In genomic region chr4:43974914-43975616, GRCm38 (mm10) we compare ENCODE assay signal across 21 mouse cellular contexts. TPM values are rescaled to one million over a fixed set of nuclear protein-coding genes. Genes with fewer than 3 reads are reported as not detected.
A peak's percentile ranks its signal among the peaks of the same experiment; 100 is the strongest.
DNase-seq lines count a peak whose midpoint lies in the region; ATAC-seq and TF ChIP-seq lines count a peak whose summit lies in the region.
"Had no signal": no experiment of that assay in that cellular context is flagged by ENCODE, and none has a peak within 500 bp of the region (broad histone marks: within the 10 kb centered on the region; RNA-seq: fewer than 3 reads in every experiment).

No protein-coding gene starts in this region.

- H3K9me3 ChIP-seq in liver, embryonic 13.5 days (replicated peaks) = no peaks in the 10 kb centered on the region
- H3K9me3 ChIP-seq in stomach, embryonic 16.5 days (replicated peaks; ENCODE audit: control insufficient read depth, low read length) = no peaks in the 10 kb centered on the region
- no peaks in the 10 kb centered on the region for H3K9me3 ChIP-seq in forebrain, embryonic 14.5 days (replicated peaks; ENCODE audit: control insufficient read depth, low read length)
- H3K9me3 ChIP-seq: heart, embryonic 15.5 days; hindbrain, embryonic 10.5 days; midbrain, embryonic 15.5 days had no signal

- peak; percentile 22 for DNase-seq in lung, postnatal 36 days
- DNase-seq in lung, adult 18-20 months = no peak
- DNase-seq in ZHBTc4 (ENCODE audit: low read depth, low spot score) = peak; percentile 44
- no peak for DNase-seq in liver, embryonic 13.5 days
- no peak for DNase-seq in forebrain, embryonic 14.5 days (ENCODE audit: low spot score)
- DNase-seq in gastrocnemius, adult 2 months = no peak
- no peak for DNase-seq in kidney, adult 18-20 months
- DNase-seq: adrenal gland, postnatal 14 days; cerebellum, adult 9-11 months; kidney, adult 8-10 months; kidney, postnatal 36 days; lung, embryonic 14.5 days had no signal

- peak overlapping the region; percentile 67; the same call in 1 of the 2 replicates for H3K27ac ChIP-seq in liver, embryonic 13.5 days
- peak overlapping the region; percentile 58; the same call in 1 of the 2 replicates for H3K27ac ChIP-seq in stomach, embryonic 16.5 days (ENCODE audit: low read length)
- H3K27ac ChIP-seq in forebrain, embryonic 14.5 days (ENCODE audit: low read depth, low read length) = no peak overlapping the region
- no peak overlapping the region for H3K27ac ChIP-seq in gastrocnemius, adult 2 months
- H3K27ac ChIP-seq: heart, embryonic 15.5 days; hindbrain, embryonic 10.5 days; midbrain, embryonic 15.5 days had no signal

- peaks cover 20% of the 10 kb centered on the region for H3K36me3 ChIP-seq in liver, embryonic 13.5 days
- H3K36me3 ChIP-seq in stomach, embryonic 16.5 days (ENCODE audit: control insufficient read depth, insufficient read depth, low read length) = no peaks in the 10 kb centered on the region
- 0 out of 2 replicates have a peak, but pooled peaks cover 2% of the 10 kb centered on the region for H3K36me3 ChIP-seq in forebrain, embryonic 14.5 days (ENCODE audit: control insufficient read depth, insufficient read depth, low read length)
- H3K36me3 ChIP-seq: heart, embryonic 15.5 days; midbrain, embryonic 15.5 days had no signal

- no peak overlapping the region for H3K4me3 ChIP-seq in liver, embryonic 13.5 days (replicated peaks)
- no peak overlapping the region for H3K4me3 ChIP-seq in stomach, embryonic 16.5 days (replicated peaks; ENCODE audit: low read length)
- no peak overlapping the region for H3K4me3 ChIP-seq in forebrain, embryonic 14.5 days (ENCODE audit: low read depth, low read length)
- no peak overlapping the region for H3K4me3 ChIP-seq in gastrocnemius, adult 2 months
- H3K4me3 ChIP-seq: heart, embryonic 15.5 days; hindbrain, embryonic 10.5 days; midbrain, embryonic 15.5 days had no signal

- no peak overlapping the region for H3K4me2 ChIP-seq in liver, embryonic 13.5 days
- no peak overlapping the region for H3K4me2 ChIP-seq in stomach, embryonic 16.5 days (ENCODE audit: low read depth, low read length)
- no peak overlapping the region for H3K4me2 ChIP-seq in forebrain, embryonic 14.5 days (ENCODE audit: low read length)
- H3K4me2 ChIP-seq: heart, embryonic 15.5 days; lung, embryonic 14.5 days; midbrain, embryonic 15.5 days had no signal

- ATAC-seq in liver, embryonic 13.5 days (ENCODE audit: low read depth) = peak; percentile 53
- no peak for ATAC-seq in stomach, embryonic 16.5 days (ENCODE audit: insufficient read depth, low FRiP score)
- no peak for ATAC-seq in forebrain, embryonic 14.5 days
- ATAC-seq: midbrain, embryonic 15.5 days had no signal

- H3K4me1 ChIP-seq in liver, embryonic 13.5 days (replicated peaks) = peaks cover 72% of the 10 kb centered on the region
- H3K4me1 ChIP-seq in stomach, embryonic 16.5 days (ENCODE audit: control insufficient read depth, insufficient read depth, low read length) = peaks cover 40% of the 10 kb centered on the region
- peaks cover 19% of the 10 kb centered on the region for H3K4me1 ChIP-seq in forebrain, embryonic 14.5 days (ENCODE audit: control insufficient read depth, insufficient read depth, low read length)

- 60% methylated on average over 10 of the region's 10 CpGs for WGBS in liver, embryonic 13.5 days (ENCODE audit: insufficient replicate concordance)
- WGBS in stomach, embryonic 16.5 days = 55% methylated on average over 10 of the region's 10 CpGs
- WGBS in forebrain, embryonic 14.5 days = 80% methylated on average over 10 of the region's 10 CpGs

- intact Hi-C loops in gastrocnemius, adult 2 months (cut with DNase I) = no loop called here

- H3K27me3 ChIP-seq in liver, embryonic 13.5 days = no peaks in the 10 kb centered on the region
- H3K27me3 ChIP-seq in stomach, embryonic 16.5 days (ENCODE audit: control insufficient read depth, insufficient read depth, low read length) = no peaks in the 10 kb centered on the region
- no peaks in the 10 kb centered on the region for H3K27me3 ChIP-seq in forebrain, embryonic 14.5 days (replicated peaks; ENCODE audit: control insufficient read depth, insufficient read depth, low read length)
- H3K27me3 ChIP-seq: heart, embryonic 15.5 days; midbrain, embryonic 15.5 days had no signal

- no peak for TF ChIP-seq CTCF in gastrocnemius, adult 2 months (IDR thresholded peaks at IDR 0.05)

- H3K9ac ChIP-seq in liver, embryonic 13.5 days = no peak overlapping the region
- H3K9ac ChIP-seq in stomach, embryonic 16.5 days (ENCODE audit: low read length) = no peak overlapping the region
- H3K9ac ChIP-seq in forebrain, embryonic 14.5 days (ENCODE audit: low read length) = no peak overlapping the region
- H3K9ac ChIP-seq: heart, embryonic 15.5 days; lung, embryonic 14.5 days; midbrain, embryonic 15.5 days had no signal

RNA-seq across cellular contexts. Expression of gene Ccin, which starts 8.2 kb away (rescaled TPM):
- polyA plus RNA-seq in liver, embryonic 13.5 days (2015; fragmentation: Nextera tagmentation; extraction: Ambion mirVana) = not detected in 2 replicates
- not detected in 2 replicates for polyA plus RNA-seq in stomach, embryonic 16.5 days (2015; fragmentation: Nextera tagmentation; extraction: Ambion mirVana)
- not detected in 2 replicates for polyA plus RNA-seq in forebrain, embryonic 14.5 days (2014; fragmentation: Nextera tagmentation; extraction: Ambion mirVana)
- total RNA-seq in gastrocnemius, adult 2 months (2021) = not detected
- total RNA-seq: adrenal gland, postnatal 14 days; layer of hippocampus, postnatal 25 days; left cerebral cortex, postnatal 25 days had no signal
- polyA plus RNA-seq: embryonic facial prominence, embryonic 14.5 days; forebrain, embryonic 11.5 days; heart, embryonic 15.5 days; hindbrain, embryonic 10.5 days; lung, embryonic 14.5 days; midbrain, embryonic 15.5 days; thymus, postnatal 0 days had no signal

RNA-seq across cellular contexts. Expression of gene Glipr2, which starts 17.9 kb away (rescaled TPM):
- polyA plus RNA-seq in liver, embryonic 13.5 days (2015; fragmentation: Nextera tagmentation; extraction: Ambion mirVana) = 39.0 and 45.7 TPM in 2 replicates
- polyA plus RNA-seq in stomach, embryonic 16.5 days (2015; fragmentation: Nextera tagmentation; extraction: Ambion mirVana) = 105 and 120 TPM in 2 replicates
- 37.0 and 41.8 TPM in 2 replicates for polyA plus RNA-seq in forebrain, embryonic 14.5 days (2014; fragmentation: Nextera tagmentation; extraction: Ambion mirVana)
- 1 to 10 TPM; 1.8 to 4.0 TPM for total RNA-seq in gastrocnemius, adult 2 months (2021)

RNA-seq across cellular contexts. Expression of gene Clta, which starts 29.2 kb away (rescaled TPM):
- 164 and 166 TPM in 2 replicates for polyA plus RNA-seq in liver, embryonic 13.5 days (2015; fragmentation: Nextera tagmentation; extraction: Ambion mirVana)
- 183 and 186 TPM in 2 replicates for polyA plus RNA-seq in stomach, embryonic 16.5 days (2015; fragmentation: Nextera tagmentation; extraction: Ambion mirVana)
- polyA plus RNA-seq in forebrain, embryonic 14.5 days (2014; fragmentation: Nextera tagmentation; extraction: Ambion mirVana) = 303 and 306 TPM in 2 replicates
- total RNA-seq in gastrocnemius, adult 2 months (2021) = 10 to 100 TPM; 44.5 to 61.3 TPM

Comparison
In these comparisons a context has a peak if more than half of its experiments do, and no peak if none do; other contexts are left out.
1. DNase-seq: peak in lung, postnatal 36 days (single experiment) and ZHBTc4 (single experiment); none in lung, adult 18-20 months (0 of 2), liver, embryonic 13.5 days (single experiment), forebrain, embryonic 14.5 days (single experiment), gastrocnemius, adult 2 months (single experiment) and kidney, adult 18-20 months (single experiment).
2. H3K27ac ChIP-seq: peak in liver, embryonic 13.5 days (single experiment) and stomach, embryonic 16.5 days (single experiment); none in forebrain, embryonic 14.5 days (single experiment) and gastrocnemius, adult 2 months (single experiment).